Mouse (Mus musculus) 416B (cell line): ENCODE data around the gene Reep3.
"Not testable (repeated sequence)": the region's sequence is repeated elsewhere in the genome, so short reads cannot be mapped to it uniquely, and the experiment has no call there.

Experiments used
- DNase-seq: peaks from one replicate; pipeline ENCODE4 v3.0.0; 2011; ENCODE audit warnings: low read depth

Gene Reep3

DNA sequence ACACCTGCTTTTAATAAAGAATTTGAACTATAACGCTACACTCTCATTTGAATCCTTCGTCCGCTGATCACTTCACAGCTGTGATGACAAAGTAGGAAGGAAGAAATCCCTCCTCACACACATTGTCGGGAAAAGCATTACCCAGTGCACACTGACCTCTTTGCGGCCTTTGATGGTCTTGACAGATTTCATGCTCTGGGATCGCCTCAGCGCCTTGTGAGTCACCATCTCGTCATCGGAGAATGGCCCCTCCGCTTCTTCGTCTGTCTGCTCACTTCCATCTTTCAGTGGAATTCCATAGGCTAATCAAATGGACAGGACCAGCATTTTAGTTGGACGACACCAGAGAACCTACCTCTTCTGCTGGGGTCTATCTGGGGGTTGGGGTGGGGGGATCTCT lies 82.0 kb downstream of the Reep3 start:
- DNase-seq, result no peak

DNA sequence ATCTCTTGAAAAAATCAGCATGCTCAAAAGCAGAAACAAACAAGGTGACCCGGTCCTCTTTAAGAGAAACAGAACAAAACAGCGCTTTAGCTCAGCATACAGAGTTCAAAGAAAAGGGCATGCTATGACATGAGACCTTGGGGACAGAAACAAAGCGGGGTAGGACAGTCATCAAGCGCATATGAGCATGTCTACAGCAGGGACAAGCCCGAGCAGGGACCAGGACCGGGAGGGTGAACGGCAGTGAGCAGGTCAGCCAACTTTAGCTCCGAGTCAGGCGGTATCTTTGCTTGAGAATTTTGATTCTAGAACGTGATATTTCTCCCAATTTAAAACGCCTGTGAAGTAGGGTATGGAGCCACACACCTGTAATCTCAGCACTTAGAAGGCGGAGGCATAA lies 86.2 kb downstream of the Reep3 start:
- DNase-seq, result no peak

DNA sequence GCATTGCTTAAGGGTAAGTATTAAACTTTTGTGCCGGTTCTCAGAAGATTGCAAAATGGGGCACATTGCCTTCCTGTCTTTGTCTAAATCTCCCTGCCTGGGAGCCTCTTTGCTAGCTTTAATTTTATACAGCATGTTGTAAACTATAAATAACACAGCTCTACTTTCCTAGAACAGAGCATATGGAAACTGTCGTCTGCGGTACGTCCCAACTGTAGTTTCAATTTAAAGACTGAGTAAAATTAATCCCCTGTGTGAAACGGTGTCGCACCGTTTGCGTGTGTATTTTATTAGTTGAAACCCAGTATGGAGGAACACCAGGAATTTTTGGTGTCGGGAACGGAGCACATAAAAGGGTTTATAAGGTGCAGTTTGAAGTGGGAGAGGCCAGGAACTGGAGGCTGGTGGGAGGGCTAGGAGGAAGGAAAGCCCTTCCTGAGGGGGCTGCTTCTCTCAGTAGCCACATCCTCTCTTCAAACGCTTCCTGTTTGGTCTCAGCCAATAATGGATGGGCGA lies 92.2 kb downstream of the Reep3 start:
- DNase-seq, result no peak

DNA sequence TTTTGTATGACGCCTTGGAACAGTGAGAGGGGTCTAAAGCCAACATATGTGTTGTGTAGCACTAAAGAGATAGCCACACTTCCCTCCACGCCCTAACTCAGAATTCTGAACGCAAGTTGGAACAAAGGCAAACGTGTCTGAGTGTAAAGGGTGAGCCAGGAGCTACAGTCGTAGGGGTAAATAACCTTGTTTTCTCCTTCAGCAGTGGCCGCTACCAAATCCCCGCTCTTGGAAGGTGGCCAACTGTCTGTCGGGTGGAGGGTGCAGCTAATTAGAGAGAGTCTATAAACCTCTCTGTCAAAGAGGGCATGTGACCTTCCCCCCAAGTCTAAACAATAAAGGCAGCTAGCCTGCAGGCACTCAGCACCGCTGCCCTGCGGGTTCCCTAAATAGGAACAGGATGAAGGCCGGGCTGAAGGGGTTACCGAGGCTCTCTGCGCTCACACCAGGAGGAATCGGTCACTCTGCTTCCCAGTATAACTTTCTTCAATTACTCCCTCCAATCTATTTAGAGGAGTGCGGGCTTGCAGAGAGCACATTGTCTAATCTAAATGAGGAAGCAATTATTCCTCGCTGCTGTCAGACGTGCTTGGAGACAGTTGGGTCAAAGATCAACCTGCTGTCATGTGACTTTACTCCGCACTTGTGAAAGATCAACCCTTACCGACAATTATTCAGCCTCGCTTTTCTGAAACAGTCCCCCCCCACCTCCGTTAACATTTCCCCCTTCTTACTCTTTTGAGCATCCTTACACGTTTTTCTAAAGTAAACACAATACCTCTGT lies 92.8 kb downstream of the Reep3 start:
- DNase-seq, result peak; percentile 21

DNA sequence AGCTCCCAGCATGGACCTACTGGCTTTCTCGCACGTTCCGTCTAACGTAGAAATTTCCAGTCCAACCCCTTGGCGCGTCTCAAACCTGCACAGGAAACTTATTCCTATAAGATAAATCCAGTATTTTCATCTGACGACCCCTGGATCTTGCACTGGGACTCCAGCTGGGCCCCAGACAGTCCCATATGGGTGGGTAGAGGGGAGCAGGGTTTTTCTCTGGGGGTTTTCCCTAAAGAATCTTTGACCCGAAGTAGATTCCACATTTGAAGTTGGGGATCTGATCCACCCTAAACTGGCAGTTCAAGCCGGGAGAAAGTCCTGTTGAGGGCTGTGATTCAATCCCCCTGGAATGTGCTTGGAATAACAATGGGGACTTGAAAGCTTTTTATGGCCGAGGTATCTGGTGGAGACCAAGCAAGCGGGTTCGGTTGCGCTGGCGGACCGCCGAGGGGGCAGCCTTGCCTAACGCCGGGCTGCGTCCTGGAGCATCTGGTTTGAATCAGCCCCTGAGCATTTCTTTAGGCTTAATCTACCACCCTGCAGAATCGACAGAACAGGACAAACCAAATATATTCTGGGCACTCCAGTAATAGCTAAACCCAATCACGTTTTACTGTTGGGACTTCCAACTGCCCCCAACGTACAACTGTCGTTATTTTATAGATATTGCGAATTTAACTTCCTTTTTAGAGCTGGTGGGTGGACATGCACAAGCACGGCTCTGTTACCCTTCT lies 93.6 kb downstream of the Reep3 start:
- no peak for DNase-seq

DNA sequence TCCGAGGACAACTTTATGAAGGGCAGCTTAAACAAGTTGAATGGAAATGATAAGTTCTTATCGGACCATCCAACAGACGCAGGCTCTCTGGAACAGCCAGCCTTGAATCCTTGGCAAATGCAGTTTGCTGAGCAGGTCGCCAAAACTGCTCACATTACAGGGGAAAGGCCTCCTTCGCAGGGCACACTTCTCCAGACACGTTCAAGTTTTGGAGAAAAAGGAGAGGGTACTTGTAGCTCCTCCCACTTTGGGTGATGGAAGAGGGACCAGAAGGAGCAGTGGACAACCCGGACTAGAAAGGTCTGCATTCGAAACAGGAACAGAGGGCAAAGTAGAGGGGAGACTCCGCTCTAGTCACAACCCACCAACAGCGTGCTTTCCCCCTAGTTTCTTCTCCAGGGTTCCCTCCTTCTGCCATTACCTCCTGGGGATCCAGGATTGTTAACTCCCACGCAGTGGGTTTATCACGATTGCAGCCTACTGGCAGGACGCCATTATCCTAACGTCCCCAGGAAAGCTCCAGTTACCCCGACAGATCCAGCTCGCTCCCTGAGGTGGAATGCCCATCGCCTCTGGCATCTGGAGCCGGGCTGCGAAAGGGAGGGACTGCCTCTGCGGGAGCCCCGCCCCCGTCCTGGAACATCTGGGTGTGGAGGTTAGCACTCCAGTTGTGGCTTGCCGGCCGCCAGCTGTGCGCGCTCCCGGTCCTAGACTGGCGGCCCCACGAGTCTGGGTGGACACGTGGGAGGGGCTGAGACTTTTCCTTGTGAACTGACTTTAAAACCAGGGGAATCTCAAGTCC lies 94.3 kb downstream of the Reep3 start:
- no peak for DNase-seq

DNA sequence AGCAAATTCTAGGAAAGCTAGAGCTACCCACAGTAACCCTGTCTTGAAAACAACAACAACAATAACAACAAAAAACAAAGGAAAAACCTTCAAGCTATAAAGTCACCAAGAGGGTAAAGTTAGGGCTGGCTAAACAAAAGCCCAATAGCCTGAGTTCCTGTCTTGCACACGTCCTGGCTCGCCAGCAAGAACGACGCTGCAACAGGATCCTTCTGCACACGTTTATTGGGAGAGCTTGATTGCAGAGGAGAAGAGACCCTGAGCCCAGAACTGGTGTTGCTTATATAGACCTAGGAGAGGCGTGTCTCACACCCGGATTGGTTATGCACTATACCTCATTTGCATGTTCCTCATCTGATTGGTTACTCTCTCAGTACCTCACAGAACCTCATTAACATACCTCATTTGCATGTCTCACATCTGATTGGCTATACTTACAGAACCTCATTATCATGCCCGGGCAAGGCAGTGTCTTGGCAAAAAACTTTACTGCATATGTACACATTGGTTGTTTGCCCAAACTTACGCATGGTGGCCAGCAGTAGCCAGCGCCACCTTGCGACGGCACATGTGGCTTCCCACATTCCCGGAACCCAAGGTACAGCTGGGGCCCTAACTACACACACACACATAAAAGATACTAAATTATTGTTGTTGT lies 95.7 kb downstream of the Reep3 start:
- DNase-seq, result not testable (repeated sequence)

DNA sequence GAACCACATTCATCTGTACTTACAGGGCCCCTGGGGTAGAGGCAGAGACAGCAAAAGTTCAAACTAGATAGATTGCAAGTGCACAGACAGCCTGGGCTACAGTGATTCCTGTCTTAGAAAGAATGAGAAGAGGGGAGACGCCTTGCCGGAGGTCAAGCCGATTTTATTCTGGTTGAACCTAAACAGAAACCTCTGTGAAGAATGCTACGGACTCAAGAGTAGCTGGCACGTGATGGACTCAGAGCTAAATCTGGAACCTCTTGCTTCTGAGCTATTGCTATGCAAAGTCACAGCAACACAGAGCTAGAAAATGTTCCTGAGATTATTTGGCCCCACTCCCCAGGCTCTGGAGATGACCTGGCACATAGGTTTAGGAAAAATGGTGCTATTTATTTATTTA lies 96.6 kb downstream of the Reep3 start:
- DNase-seq, result no peak

DNA sequence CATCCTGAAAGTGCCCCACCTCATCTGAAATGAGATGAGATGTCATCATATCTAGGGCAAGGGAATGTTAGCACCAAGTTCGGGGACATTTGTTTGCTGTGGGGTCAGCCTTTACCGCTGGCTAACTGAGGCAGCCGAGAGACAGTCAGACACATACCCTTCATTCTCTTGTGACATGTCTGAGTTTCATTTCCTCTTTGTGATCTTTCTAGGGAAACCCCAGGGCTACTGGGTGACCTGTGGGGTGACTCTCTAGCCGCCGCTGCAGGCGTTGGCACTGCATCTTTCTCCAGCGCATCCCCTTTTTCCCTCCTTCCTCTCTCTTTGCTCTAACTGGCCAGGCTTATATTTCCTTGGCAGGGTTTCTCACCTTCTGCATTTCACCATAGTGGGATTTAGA lies 98.0 kb downstream of the Reep3 start:
- DNase-seq, result no peak

DNA sequence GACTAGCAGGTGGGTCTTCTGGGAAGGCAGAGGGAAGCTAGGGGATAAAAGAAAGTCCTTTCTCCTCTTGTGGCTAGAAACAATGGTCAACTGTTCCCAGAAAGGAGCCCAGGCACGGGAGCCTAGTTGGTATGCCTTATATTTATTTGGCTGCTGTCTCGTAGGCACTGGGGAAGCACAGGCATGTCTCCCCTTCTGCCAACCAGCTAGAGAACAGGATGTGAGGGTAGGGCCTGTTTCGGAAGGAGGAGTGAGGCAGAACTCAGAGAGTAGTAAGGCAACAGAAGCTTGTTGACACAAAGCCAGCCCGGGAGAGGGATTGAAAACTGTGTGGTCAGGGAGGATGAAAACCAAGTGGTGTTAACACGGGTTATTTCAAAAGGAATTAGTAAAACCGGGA lies 101.6 kb downstream of the Reep3 start:
- DNase-seq, result no peak

DNA sequence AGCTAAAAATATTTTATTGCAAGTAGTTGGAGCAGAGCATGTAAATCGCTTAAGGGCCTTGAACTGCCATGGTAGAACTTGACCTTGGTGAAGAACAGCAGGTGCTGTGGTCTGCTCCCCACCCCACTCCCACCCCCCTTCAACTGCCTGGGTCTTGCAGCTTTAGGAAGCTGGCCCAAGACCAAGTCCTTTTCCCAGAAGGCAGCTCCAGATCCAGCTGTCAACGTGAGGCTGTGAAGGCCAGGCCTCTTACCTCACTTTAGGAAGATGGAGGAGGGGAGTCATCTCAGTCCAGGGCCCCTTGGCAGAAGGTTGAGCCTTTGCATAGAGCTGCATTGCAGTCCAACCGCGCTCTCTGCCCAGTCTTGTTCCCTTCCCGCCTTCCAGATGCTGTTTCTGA lies 102.3 kb downstream of the Reep3 start:
- DNase-seq, result no peak

DNA sequence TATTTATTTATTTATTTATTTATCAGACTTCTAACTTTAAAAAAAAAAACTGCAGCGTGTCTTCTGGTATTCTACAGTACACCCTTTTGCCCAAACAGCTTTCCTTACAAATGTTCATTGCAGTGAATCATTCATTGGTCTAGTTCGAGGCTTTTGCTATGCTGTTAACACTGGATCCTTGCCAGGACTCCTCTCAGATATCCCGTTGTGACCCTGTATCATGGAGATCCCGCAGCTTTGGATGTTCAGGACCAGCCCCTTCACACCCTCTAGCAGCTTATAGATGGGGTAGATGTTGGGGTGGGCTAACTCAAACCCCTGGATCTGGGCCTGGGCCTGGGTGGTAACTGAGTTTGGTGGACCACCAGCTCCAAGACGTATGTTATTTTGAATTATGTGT lies 104.2 kb downstream of the Reep3 start:
- DNase-seq, result no peak

DNA sequence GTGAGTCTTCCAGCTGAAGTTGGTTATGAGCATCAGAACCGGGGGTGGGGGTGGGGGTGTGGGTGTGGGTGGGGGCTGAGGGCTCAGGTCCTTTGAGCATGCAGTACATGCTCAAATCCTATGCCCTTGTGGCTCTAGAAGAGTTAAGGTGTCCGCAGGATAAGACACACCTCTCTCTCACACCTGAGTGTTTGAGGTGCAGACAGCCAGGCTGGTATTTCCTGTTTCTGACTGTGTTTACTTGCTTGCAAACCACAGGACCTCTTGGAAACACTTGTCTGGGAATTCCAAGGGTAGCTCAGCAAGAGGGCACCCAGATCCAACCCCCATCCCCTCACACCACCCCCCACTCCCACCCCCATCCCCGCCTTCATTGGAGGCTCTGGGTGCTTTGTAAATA lies 106.2 kb downstream of the Reep3 start:
- DNase-seq, result no peak

DNA sequence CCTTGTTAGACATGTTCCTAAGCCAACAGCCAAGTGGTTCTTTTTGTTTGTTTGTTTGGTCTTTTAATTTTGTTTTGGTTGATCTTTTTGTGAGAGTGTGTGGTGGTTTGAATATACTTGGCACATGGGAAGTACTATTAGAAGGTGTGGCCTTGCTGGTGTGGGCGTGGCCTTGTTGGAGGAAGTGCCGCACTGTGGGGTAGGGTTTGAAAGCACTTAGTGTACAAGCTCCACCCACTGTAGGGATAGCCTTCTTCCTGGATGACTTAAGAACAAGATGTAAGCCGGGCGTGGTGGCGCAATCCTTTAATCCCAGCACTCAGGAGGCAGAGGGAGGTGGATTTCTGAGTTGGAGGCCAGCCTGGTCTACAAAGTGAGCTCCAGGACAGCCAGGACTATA lies 113.7 kb downstream of the Reep3 start:
- peak; percentile 71 for DNase-seq

DNA sequence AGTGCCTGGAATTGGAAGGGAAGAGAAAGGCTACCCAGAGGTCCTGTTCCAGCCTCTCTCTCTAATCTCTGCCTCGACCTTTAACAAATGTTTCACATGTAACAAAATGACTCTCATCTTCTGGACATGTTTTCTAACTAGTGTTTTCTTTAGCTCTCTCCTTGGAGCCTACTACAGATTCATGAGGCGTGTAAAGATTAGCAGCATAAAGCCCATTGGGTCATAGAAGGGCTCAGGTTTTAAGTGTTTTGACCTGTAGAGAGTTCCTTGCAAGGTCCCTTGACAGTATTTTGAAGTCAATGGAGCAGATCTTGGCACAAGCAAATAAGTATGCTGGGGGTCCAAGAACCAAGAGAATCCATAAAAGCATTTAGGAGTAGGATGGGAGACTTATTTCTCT lies 118.5 kb downstream of the Reep3 start:
- no peak for DNase-seq

DNA sequence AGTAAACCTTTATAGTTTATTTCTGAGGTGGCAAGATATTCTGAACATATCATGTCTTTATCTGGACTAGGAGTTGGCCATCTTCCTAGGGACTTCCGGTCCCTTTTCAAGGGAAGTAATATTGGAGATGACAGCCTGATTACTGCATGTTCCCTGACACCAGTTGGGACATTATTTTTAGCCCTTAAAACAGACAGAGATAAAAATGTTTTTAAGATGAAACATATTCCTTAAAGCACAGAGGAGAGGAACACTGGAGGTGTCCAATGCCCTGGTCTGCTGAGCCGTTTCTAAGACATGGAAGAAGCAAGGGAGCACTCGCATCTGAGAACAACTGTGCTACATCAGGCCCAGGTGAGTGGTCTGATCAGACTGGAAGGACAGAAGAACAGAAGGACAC lies 119.7 kb downstream of the Reep3 start:
- no peak for DNase-seq

DNA sequence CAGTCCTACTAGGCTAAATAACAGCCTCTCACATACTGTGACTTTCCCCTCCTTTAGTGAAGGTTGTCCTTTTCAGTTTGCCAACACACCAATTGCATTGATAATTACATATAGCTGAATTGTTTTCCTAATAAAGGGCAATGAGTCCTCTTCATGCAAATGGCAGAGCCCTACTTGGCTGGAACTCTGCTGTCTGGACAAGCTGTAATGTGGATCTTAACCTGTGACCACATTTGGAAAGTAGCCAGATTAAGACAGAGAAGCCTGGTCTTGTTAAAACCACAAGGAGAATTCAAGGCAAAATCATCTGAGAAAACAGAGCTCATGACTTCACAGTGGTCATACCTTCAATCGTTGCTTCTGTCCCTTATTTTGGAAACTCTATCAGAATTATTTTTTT lies 121.3 kb downstream of the Reep3 start:
- peak; percentile 87 for DNase-seq

DNA sequence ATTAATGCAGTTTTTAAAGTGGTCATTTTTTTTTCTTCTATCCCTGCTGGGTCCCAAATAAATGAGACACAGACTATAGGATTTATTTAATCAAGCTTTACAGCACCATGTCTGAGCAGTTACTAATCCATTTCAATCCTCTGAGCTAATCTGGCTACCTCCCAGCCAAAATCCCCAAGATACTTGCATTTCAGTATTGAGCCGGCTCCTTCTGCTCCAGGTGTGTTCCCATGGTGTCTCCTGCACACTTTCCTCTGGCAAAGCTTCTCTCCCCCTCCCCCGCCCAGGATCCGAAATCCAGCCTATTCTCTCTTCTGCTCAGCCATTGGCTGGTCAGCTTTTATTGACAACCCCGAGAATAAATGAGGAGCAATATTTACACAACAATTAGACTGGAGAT lies 122.3 kb downstream of the Reep3 start:
- no peak for DNase-seq

DNA sequence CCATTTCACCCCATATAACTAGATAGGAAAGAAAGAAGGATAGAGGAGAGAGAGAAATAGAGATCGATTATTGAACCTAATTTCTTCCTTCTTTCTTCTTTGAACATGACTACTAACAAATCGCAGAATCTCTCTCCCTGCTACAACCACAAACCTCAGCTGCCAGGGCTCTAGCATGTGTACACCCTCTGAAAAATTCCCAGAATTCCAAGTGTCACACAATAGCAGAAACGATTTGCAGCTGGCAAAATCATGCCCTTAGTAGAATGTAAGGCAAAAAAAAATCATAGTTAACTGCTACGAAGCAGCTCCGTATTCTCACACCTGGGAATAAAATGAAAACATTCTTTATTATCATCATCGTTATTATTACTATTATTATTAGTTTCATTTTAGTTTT lies 122.9 kb downstream of the Reep3 start:
- DNase-seq, result no peak

DNA sequence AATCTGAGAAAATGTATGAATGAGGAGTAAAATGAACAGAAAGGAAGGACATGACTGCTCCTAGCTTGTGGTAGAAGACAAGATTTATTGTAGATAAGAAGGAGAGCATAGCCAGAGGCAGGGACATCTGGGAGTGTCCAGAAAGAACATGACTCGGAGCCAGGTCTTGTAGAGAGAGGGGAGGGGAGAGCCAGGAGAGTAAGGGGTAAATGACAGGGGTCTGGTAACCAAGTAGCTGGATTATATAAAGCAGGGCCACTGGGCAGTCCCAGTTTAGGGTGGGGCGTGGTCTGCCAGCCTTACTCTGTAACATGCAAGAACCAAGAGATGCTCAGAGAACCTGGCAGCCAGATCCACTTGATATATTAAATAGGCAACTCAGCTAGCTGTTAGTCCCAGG lies 123.5 kb downstream of the Reep3 start:
- DNase-seq, result no peak

DNA sequence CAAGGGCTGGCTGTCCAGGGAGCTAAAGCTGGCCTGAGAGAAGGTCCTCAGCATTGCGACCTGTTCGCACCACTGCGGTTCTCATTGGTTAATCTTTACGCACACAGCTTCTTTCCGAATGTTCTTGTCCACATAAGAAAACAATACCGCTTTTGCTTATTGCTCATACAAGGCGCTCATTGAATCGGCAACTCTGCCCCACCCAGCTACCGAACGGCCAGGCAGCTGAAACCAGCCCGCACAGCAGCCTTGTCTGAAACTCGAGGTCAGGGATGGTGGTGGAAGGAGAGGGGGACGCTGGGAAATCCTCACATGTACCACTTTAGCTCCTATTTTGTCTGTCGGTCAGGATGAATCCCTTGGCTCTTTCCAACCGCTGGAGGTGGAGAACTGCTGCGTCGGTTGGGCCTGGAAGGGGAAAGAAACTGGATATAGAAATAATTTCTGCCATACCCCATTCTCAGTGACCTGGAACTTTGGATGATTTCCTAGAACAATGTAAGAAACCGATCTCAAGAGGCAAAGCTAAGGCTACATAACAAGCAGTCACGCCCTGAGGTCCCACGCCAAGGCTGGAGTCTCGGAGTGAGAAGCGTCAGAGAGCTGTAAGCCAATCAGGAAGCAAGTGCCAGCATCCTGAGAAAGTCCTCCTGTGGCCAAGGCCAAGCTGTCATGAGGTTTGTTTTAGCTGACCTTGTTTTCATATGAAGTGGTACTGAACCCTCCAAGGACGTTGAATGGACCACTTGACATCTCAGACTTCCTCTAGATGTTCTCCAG lies 126.2 kb downstream of the Reep3 start:
- DNase-seq, result no peak
